Mouse (Mus musculus) small intestine, adult 10 weeks (tissue): ENCODE measurements around the gene Olfr419. TPM values are rescaled to one million over a fixed set of nuclear protein-coding genes. Genes with fewer than 3 reads are reported as not detected.

Source experiments
- polyA plus RNA-seq: library from polyadenylated mRNA; stranded (reverse); fragments of 350-450 nt; fragmentation: Illumina TruSeq; extraction: RNeasy Lipid Tissue Mini Kit (QIAGEN cat#74804); gene quantifications from one replicate; pipeline ENCODE4 v1.2.3, GENCODE M21; 2014; ENCODE audit warnings: low replicate concordance

The Olfr419 gene
- not detected for polyA plus RNA-seq

GRCm38 (mm10) chr1:174251961-174252360 lies at the start of gene Olfr419:
Olfr419 (minus strand) TSS chr1:174252061.

Other genes starting within 250 kb of the Olfr419 start
- 11.8 TPM for gene Ifi205, start 220.3 kb downstream of the Olfr419 start, polyA plus RNA-seq
- gene Olfr433, start 211.4 kb downstream of the Olfr419 start, polyA plus RNA-seq: not detected
- not detected for gene Olfr432, start 202.9 kb downstream of the Olfr419 start, polyA plus RNA-seq
- gene Olfr430, start 185.5 kb downstream of the Olfr419 start, polyA plus RNA-seq: not detected
- not detected for gene Olfr429, start 167.7 kb downstream of the Olfr419 start, polyA plus RNA-seq
- gene Olfr427, start 155.2 kb downstream of the Olfr419 start, polyA plus RNA-seq: not detected
- gene Olfr231, start 130.9 kb downstream of the Olfr419 start, polyA plus RNA-seq: not detected
- not detected for gene Olfr424, start 120.5 kb downstream of the Olfr419 start, polyA plus RNA-seq
- gene Olfr420, start 96.4 kb downstream of the Olfr419 start, polyA plus RNA-seq: not detected
- gene Spta1, start 79.3 kb downstream of the Olfr419 start, polyA plus RNA-seq: not detected
- 13.6 TPM for gene Mptx1, start 78.5 kb upstream of the Olfr419 start, polyA plus RNA-seq
- gene Olfr417, start 113.1 kb upstream of the Olfr419 start, polyA plus RNA-seq: not detected
- gene Olfr248, start 139.0 kb upstream of the Olfr419 start, polyA plus RNA-seq: not detected
- gene Olfr414, start 172.0 kb upstream of the Olfr419 start, polyA plus RNA-seq: 0.07 TPM
- not detected for gene Olfr220, start 190.0 kb upstream of the Olfr419 start, polyA plus RNA-seq
- gene Fmn2, start 249.8 kb upstream of the Olfr419 start, polyA plus RNA-seq: 0.59 TPM